Mouse (Mus musculus) embryonic fibroblast, embryonic 13.5 days (primary cell): ENCODE results near the gene Olfr1280. TPM values are rescaled to one million over a fixed set of nuclear protein-coding genes. Genes with fewer than 3 reads are reported as not detected.
"Not testable (repeated sequence)": the region's sequence is repeated elsewhere in the genome, so short reads cannot be mapped to it uniquely, and the experiment has no call there.

Source experiments
- H3K27ac ChIP-seq: 2 replicates; pipeline ENCODE4 v1.5.1; 2012; ENCODE audit warnings: low read length, control low read depth, inconsistent platforms; ENCODE audit not compliant: insufficient read depth
- H3K4me1 ChIP-seq: 2 replicates; pipeline ENCODE4 v1.6.1; 2011; ENCODE audit warnings: low read length; ENCODE audit not compliant: control insufficient read depth, insufficient read depth
- H3K4me3 ChIP-seq: 2 replicates; pipeline ENCODE4 v1.5.1; 2011; ENCODE audit warnings: mild to moderate bottlenecking, control low read depth, low read length; ENCODE audit not compliant: insufficient read depth
- CTCF ChIP-seq: IDR thresholded peaks from 2 replicates; pipeline ENCODE4 v1.5.1; 2011; ENCODE audit warnings: mild to moderate bottlenecking, control low read depth, low read length, moderate library complexity, borderline replicate concordance; ENCODE audit not compliant: insufficient read depth
- POLR2A ChIP-seq: IDR thresholded peaks from 2 replicates; pipeline ENCODE4 v1.6.1; 2011; ENCODE audit warnings: low read depth, mild to moderate bottlenecking, control low read depth, low read length, moderate library complexity
- polyA plus RNA-seq: library from polyadenylated mRNA; stranded (reverse); fragments of >200 nt; gene quantifications from 2 replicates; pipeline ENCODE4 v1.2.4, GENCODE M21; 2011; ENCODE audit warnings: low read depth; ENCODE audit not compliant: missing spikeins, insufficient read length

Gene Olfr1280
- not detected in 2 replicates for polyA plus RNA-seq

GRCm38 (mm10) chr2:111313717-111314116 lies at the start of gene Olfr1280:
Gene Olfr1280, plus strand, starts transcription at chr2:111314017.
- TF ChIP-seq POLR2A, result no peak
- Histone ChIP-seq H3K4me3 (no peak within 1 kb of the TSS), H3K4me1 (no peaks in the 10 kb centered on the region), H3K27ac (no peak within 1 kb of the TSS)

DNA sequence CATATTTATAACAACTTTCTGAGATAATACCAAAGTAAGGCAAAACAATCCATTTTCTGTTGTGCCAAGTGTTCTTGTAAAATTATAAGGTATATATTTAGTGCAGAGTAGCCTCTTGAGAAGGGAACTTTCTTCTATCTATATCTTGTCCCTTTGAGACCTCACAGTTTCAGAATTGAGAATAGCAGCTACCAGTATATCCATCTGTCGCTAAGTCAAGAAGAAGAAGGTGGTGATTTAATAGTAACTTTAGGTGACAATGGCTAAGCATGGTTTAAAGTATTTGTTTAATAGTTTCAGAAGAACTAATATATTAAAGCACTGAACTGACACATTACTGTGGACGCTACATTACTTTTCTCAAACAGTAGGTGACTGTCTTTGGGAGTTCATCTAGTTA lies 39.8 kb upstream of the Olfr1280 start, which contains the start of gene Olfr1277:
Gene Olfr1277 (minus strand): TSS at position 101 of the 400 bp plus-strand sequence.
- no peak within 1 kb of the TSS for H3K4me3 ChIP-seq
- no peaks in the 10 kb centered on the region for H3K4me1 ChIP-seq
- no peak for TF ChIP-seq CTCF
- no peak for TF ChIP-seq POLR2A
- no peak within 1 kb of the TSS for H3K27ac ChIP-seq

DNA sequence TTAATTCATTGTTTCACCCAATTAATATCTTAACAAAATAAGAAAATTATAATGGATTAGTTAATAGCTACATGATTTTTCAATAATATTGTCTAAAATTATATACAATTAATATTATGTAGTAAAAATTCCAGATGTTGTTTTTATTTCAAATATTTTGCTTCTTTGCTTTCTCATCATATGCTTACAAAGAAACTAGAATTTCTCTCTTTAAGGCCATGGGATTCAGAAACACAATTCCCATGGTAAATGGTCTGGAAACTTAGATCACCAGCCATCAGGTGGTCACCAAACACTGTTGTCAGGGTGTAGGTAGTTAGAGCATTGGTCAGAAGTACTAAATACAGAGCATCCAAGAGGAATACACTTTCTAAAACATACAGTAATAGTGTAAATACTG lies 24.0 kb upstream of the Olfr1280 start, which contains the start of gene Olfr1278:
Gene Olfr1278 (plus strand): TSS at position 301 of the 400 bp plus-strand sequence.
- no peak for TF ChIP-seq POLR2A
- TF ChIP-seq CTCF, result no peak
- H3K4me3 ChIP-seq, result no peak within 1 kb of the TSS
- no peak within 1 kb of the TSS for H3K27ac ChIP-seq
- no peaks in the 10 kb centered on the region for H3K4me1 ChIP-seq

DNA sequence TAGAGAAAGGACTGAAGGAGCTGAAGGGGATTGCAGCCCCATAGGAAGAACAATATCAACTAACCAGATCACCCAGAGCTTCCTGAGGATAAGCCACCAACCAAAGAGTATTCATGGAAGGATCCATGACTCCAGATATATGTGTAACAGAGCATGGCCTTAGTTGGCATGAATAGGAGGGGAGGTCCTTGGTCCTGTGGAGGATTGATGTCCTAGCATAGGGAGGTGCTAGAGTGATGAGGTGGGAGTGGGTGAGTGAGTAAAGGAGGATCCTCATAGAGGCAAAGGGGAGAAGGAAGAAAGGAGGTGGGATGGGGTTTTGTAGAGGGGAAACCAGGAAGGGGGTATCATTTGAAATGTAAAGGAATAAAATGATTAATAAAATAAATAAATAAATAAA lies 15.3 kb upstream of the Olfr1280 start:
- no peak overlapping the region for H3K27ac ChIP-seq
- no peak overlapping the region for H3K4me3 ChIP-seq
- H3K4me1 ChIP-seq, result no peaks in the 10 kb centered on the region
- TF ChIP-seq POLR2A, result no peak

DNA sequence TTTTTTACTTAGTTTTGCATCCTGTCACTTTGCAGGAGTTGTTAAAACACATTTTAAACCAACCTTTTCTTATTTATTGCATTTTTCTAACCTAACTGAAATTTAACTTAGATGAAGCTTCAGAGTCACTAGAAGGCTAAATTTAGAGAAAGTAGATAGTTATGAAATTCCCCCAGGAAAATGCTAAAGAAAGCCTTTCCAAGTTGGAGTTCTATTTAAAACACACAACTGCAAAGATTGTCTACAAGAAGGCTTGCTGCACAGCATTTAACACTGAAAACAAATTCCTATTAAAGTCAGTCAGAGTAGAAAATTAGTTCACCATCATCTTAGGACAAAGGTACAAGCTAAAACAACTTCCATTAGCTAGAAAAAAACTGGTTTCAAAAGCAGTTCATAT lies 13.4 kb upstream of the Olfr1280 start, which contains the start of gene Olfr1279:
Gene Olfr1279 (plus strand): TSS at position 262 of the 400 bp plus-strand sequence.
- H3K4me1 ChIP-seq, result no peaks in the 10 kb centered on the region
- no peak within 1 kb of the TSS for H3K4me3 ChIP-seq
- TF ChIP-seq POLR2A (no peak), CTCF (no peak)
- H3K27ac ChIP-seq, result no peak within 1 kb of the TSS

DNA sequence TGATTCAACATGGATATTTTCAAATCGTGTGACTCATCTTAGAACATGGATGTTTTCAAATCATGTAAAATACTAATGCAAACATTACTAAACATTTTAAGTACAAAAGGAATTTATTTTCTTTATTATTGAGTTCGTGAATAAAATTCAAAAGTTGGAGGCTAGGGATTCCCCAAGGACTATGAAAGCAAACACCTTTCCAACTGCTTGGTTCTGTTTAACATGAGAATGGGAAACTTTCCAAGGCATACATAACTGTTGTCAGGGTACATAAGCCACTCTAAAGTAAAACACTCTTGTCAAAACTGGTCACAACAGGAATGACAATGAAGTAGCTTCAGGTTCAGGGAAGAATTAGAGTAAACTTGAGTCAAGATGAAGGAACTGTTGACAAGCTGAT lies 12.4 kb downstream of the Olfr1280 start, which contains the start of gene Olfr1281:
Gene Olfr1281 (plus strand): TSS at position 301 of the 400 bp plus-strand sequence.
- Histone ChIP-seq H3K4me1 (no peaks in the 10 kb centered on the region), H3K4me3 (no peak within 1 kb of the TSS), H3K27ac (no peak within 1 kb of the TSS)
- no peak for TF ChIP-seq CTCF
- TF ChIP-seq POLR2A, result no peak

DNA sequence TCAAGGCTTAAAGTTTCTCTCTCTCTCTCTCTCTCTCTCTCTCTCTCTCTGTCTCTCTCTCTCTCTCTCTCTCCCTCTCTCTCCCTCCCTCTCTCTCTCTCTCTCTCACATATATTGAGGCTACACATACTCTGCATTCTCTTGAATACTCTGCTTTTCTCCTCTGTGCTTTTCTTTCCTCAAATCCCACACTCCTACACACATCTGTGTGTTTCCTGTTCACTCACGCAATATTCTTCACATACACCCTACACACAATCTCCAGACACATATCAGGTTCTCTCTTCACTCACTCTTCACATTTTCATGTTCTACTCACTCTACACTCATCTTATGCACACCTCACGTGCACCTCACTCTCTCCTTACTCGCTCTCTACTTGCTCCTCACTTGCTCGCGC lies 19.9 kb downstream of the Olfr1280 start:
- not testable (repeated sequence) for H3K27ac ChIP-seq, H3K4me1 ChIP-seq, H3K4me3 ChIP-seq

GRCm38 (mm10) chr2:111335976-111336375 lies 22.2 kb downstream of the Olfr1280 start, which contains the start of gene Olfr1282:
Gene Olfr1282, minus strand, starts transcription at chr2:111336076.
- no peak within 1 kb of the TSS for H3K4me3 ChIP-seq
- no peak for TF ChIP-seq POLR2A
- TF ChIP-seq CTCF, result no peak
- no peak within 1 kb of the TSS for H3K27ac ChIP-seq
- H3K4me1 ChIP-seq, result no peaks in the 10 kb centered on the region

DNA sequence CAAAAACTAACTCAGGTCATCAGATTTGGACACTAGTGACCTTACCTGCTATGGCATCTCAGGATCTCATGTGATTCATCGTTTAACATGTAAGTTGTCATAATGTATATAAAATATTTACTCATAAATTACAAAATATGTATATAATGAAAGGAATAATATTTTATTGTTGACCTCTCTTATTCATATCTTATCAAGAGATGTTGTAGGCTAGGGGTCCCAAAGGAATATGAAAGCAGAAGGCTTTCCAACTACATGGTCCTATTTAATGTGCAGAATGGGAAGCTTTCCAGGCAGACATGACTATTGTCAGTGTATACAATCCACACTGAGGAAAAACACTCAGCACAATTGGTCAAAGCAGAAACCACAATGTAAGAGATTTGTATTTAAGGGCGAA lies 52.7 kb downstream of the Olfr1280 start, which contains the start of gene Olfr1283:
Gene Olfr1283 (plus strand): TSS at position 301 of the 400 bp plus-strand sequence.
- Histone ChIP-seq H3K27ac (no peak within 1 kb of the TSS), H3K4me3 (no peak within 1 kb of the TSS), H3K4me1 (no peaks in the 10 kb centered on the region)
- TF ChIP-seq CTCF, result no peak
- TF ChIP-seq POLR2A, result no peak

- TF ChIP-seq CTCF (no peak), POLR2A (no peak)
- no peak within 1 kb of the TSS for H3K4me3 ChIP-seq
- no peak within 1 kb of the TSS for H3K27ac ChIP-seq
- H3K4me1 ChIP-seq, result no peaks in the 10 kb centered on the region
Measured at GRCm38 (mm10) chr2:111375222-111375621, 61.4 kb downstream of the Olfr1280 start, which contains the start of gene Olfr1284. Gene Olfr1284, plus strand, starts transcription at chr2:111375522.

Other genes with a start within 250 kb of the Olfr1280 start
- gene Gm13941, start 208.0 kb upstream of the Olfr1280 start, polyA plus RNA-seq, result not detected in 2 replicates
- not detected in 2 replicates for gene Gm15130, start 161.1 kb upstream of the Olfr1280 start, polyA plus RNA-seq
- gene 4930430A15Rik, start 84.4 kb upstream of the Olfr1280 start, polyA plus RNA-seq, result not detected in 2 replicates
- gene Olfr1275, start 78.7 kb upstream of the Olfr1280 start, polyA plus RNA-seq, result not detected in 2 replicates
- not detected in 2 replicates for gene Olfr1276, start 59.5 kb upstream of the Olfr1280 start, polyA plus RNA-seq
- not detected in 2 replicates for gene Olfr1277, start 39.9 kb upstream of the Olfr1280 start, polyA plus RNA-seq
- not detected in 2 replicates for gene Olfr1278, start 23.9 kb upstream of the Olfr1280 start, polyA plus RNA-seq
- gene Olfr1279, start 13.4 kb upstream of the Olfr1280 start, polyA plus RNA-seq, result not detected in 2 replicates
- gene Olfr1281, start 12.5 kb downstream of the Olfr1280 start, polyA plus RNA-seq, result not detected in 2 replicates
- gene Olfr1282, start 22.1 kb downstream of the Olfr1280 start, polyA plus RNA-seq, result not detected in 2 replicates
- gene Olfr1283, start 52.8 kb downstream of the Olfr1280 start, polyA plus RNA-seq, result not detected in 2 replicates
- gene Olfr1284, start 61.5 kb downstream of the Olfr1280 start, polyA plus RNA-seq, result not detected in 2 replicates
- gene Olfr1286, start 109.1 kb downstream of the Olfr1280 start, polyA plus RNA-seq, result not detected in 2 replicates
- not detected in 2 replicates for gene Olfr1287, start 135.1 kb downstream of the Olfr1280 start, polyA plus RNA-seq
- gene Olfr1288, start 160.1 kb downstream of the Olfr1280 start, polyA plus RNA-seq, result not detected in 2 replicates
- not detected in 2 replicates for gene Olfr1289, start 166.8 kb downstream of the Olfr1280 start, polyA plus RNA-seq
- gene Olfr1290, start 179.8 kb downstream of the Olfr1280 start, polyA plus RNA-seq, result not detected in 2 replicates
- not detected in 2 replicates for gene Olfr1291-ps1, start 183.2 kb downstream of the Olfr1280 start, polyA plus RNA-seq
- not detected in 2 replicates for gene Olfr1293-ps, start 211.2 kb downstream of the Olfr1280 start, polyA plus RNA-seq
- not detected in 2 replicates for gene Olfr1294, start 226.3 kb downstream of the Olfr1280 start, polyA plus RNA-seq